Mouse (Mus musculus): ENCODE data around the gene Gm4778.

GRCm38 (mm10) chr3:94310491-94310890, 46.7 kb downstream of the Gm4778 start:
- TF ChIP-seq CTCF (IDR thresholded peaks at IDR 0.05; ENCODE audit: low read depth, low read length) (no peak), POLR2A (IDR thresholded peaks at IDR 0.05; ENCODE audit: extremely low read depth, insufficient read depth, low read length) (no peak)

Measured in liver, adult 2 months (tissue).